ENCODE assay signal across 15 mouse cellular contexts in the genomic region with DNA sequence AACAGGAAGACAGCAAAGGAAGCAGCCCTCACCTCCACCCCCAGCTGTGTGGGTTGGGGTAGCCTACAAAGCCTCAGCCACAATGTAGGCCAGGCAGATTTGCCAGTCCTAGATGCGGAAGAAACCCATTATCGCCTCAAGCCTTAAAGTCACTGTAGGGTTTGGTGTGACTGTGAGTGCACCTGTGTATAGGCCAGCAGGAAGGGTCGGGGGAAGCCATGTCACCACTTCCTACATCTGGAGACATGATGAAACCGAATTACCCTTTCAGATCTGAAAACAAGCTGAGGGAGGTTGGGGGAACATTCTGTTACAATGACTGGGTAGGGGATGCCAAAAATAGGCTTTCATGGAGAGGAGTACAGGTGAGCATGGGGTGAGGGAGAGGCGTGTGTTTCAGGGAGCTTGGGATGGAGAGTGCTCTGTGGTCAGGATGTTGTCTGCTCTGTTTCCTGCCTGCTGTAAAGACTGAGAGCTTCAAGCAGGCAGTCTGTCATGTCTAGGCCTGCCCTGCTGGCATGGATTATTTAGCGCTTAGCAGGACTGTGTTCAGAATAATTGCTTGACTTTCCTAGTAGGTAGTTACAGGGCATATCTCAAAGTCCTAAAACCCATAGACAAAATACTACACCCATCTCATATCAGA.
DNase-seq lines count a peak whose midpoint lies in the region; ATAC-seq and TF ChIP-seq lines count a peak whose summit lies in the region.
"Had no signal": no experiment of that assay in that cellular context is flagged by ENCODE, and none has a peak within 500 bp of the region (broad histone marks: within the 10 kb centered on the region; RNA-seq: fewer than 3 reads in every experiment).

No protein-coding gene starts in this region.

- H3K36me3 ChIP-seq in heart, postnatal 0 days (replicated peaks; ENCODE audit: control insufficient read depth, insufficient read depth, low read length): no peaks in the 10 kb centered on the region
- no peaks in the 10 kb centered on the region for H3K36me3 ChIP-seq in embryonic facial prominence, embryonic 11.5 days (replicated peaks; ENCODE audit: control insufficient read depth, insufficient read depth, low read depth, low read length)
- no peaks in the 10 kb centered on the region for H3K36me3 ChIP-seq in forebrain, embryonic 14.5 days (ENCODE audit: control insufficient read depth, insufficient read depth, low read length)
- H3K36me3 ChIP-seq: liver, embryonic 12.5 days; midbrain, embryonic 10.5 days had no signal

- intact Hi-C loops in heart, postnatal 14 days (cut with DNase I): no loop called here

- no peak for TF ChIP-seq CTCF in heart, postnatal 0 days (IDR thresholded peaks at IDR 0.05; ENCODE audit: low read depth)

- no peak for ATAC-seq in heart, postnatal 0 days (ENCODE audit: insufficient read depth, low read depth)
- ATAC-seq in CD4-positive, CD25-positive, alpha-beta regulatory T cell, adult 4 months: peak; percentile 84
- ATAC-seq in embryonic facial prominence, embryonic 11.5 days (replicated peaks; ENCODE audit: insufficient number of reproducible peaks, low FRiP score, low TSS enrichment, low read depth): 0 out of 2 replicates have a peak, but pooled peaks have one; percentile 29
- ATAC-seq in forebrain, embryonic 14.5 days: no peak
- ATAC-seq: intestine, postnatal 0 days; liver, embryonic 12.5 days; lung, postnatal 0 days had no signal

- no peak overlapping the region for H3K4me3 ChIP-seq in heart, postnatal 0 days (ENCODE audit: low read depth, low read length)
- no peak overlapping the region for H3K4me3 ChIP-seq in embryonic facial prominence, embryonic 11.5 days (ENCODE audit: low read depth, low read length)
- H3K4me3 ChIP-seq in forebrain, embryonic 14.5 days (ENCODE audit: low read depth, low read length): no peak overlapping the region
- H3K4me3 ChIP-seq: liver, embryonic 12.5 days; midbrain, embryonic 10.5 days had no signal

- TF ChIP-seq EP300 in heart, postnatal 0 days (IDR thresholded peaks at IDR 0.05; ENCODE audit: low read depth): no peak

- H3K4me1 ChIP-seq in heart, postnatal 0 days (ENCODE audit: control insufficient read depth, insufficient read depth): no peaks in the 10 kb centered on the region
- H3K4me1 ChIP-seq in embryonic facial prominence, embryonic 11.5 days (ENCODE audit: control insufficient read depth, insufficient read depth, low read length): no peaks in the 10 kb centered on the region
- H3K4me1 ChIP-seq in forebrain, embryonic 14.5 days (ENCODE audit: control insufficient read depth, insufficient read depth, low read length): no peaks in the 10 kb centered on the region
- H3K4me1 ChIP-seq: liver, embryonic 12.5 days; midbrain, embryonic 10.5 days had no signal

- no peaks in the 10 kb centered on the region for H3K27me3 ChIP-seq in heart, postnatal 0 days (ENCODE audit: control insufficient read depth, insufficient read depth, low read length)
- H3K27me3 ChIP-seq in embryonic facial prominence, embryonic 11.5 days (ENCODE audit: control insufficient read depth, insufficient read depth, low read length): no peaks in the 10 kb centered on the region
- no peaks in the 10 kb centered on the region for H3K27me3 ChIP-seq in forebrain, embryonic 14.5 days (replicated peaks; ENCODE audit: control insufficient read depth, insufficient read depth, low read length)
- H3K27me3 ChIP-seq: liver, embryonic 12.5 days had no signal

- WGBS in heart, postnatal 0 days: 66% methylated on average over 6 of the region's 6 CpGs
- 71% methylated on average over 6 of the region's 6 CpGs for WGBS in embryonic facial prominence, embryonic 11.5 days
- WGBS in forebrain, embryonic 14.5 days: 85% methylated on average over 6 of the region's 6 CpGs

- H3K9me3 ChIP-seq in heart, postnatal 0 days (replicated peaks; ENCODE audit: control insufficient read depth, low read length): no peaks in the 10 kb centered on the region
- no peaks in the 10 kb centered on the region for H3K9me3 ChIP-seq in embryonic facial prominence, embryonic 11.5 days (replicated peaks; ENCODE audit: control insufficient read depth, low read length)
- no peaks in the 10 kb centered on the region for H3K9me3 ChIP-seq in forebrain, embryonic 14.5 days (replicated peaks; ENCODE audit: control insufficient read depth, low read length)
- H3K9me3 ChIP-seq: liver, embryonic 12.5 days; midbrain, embryonic 10.5 days had no signal

- no peak for DNase-seq in heart, postnatal 0 days (ENCODE audit: low spot score)
- DNase-seq in heart, postnatal 14 days: no peak
- DNase-seq in embryonic facial prominence, embryonic 11.5 days (ENCODE audit: low spot score): peak; percentile 13
- DNase-seq in thymus, postnatal 0 days (ENCODE audit: low spot score): peak; percentile 91
- DNase-seq in testis, postnatal 14 days (ENCODE audit: low spot score): no peak
- no peak for DNase-seq in layer of hippocampus, postnatal 36 days
- DNase-seq in forebrain, embryonic 14.5 days (ENCODE audit: low spot score): no peak
- DNase-seq: adrenal gland, postnatal 25 days; heart, adult 18-20 months; heart, postnatal 36 days had no signal

- H3K9ac ChIP-seq in heart, postnatal 0 days (replicated peaks; ENCODE audit: low read depth, low read length): no peak overlapping the region
- H3K9ac ChIP-seq in embryonic facial prominence, embryonic 11.5 days (replicated peaks; ENCODE audit: low read length): no peak overlapping the region
- H3K9ac ChIP-seq in forebrain, embryonic 14.5 days (ENCODE audit: low read length): no peak overlapping the region
- H3K9ac ChIP-seq: liver, embryonic 12.5 days had no signal

- peak overlapping the region; percentile 46; the same call in 1 of the 2 replicates for H3K27ac ChIP-seq in heart, postnatal 0 days (ENCODE audit: low read depth)
- H3K27ac ChIP-seq in embryonic facial prominence, embryonic 11.5 days (replicated peaks; ENCODE audit: low read depth, low read length): no peak overlapping the region
- no peak overlapping the region for H3K27ac ChIP-seq in forebrain, embryonic 14.5 days (ENCODE audit: low read depth, low read length)
- H3K27ac ChIP-seq: liver, embryonic 12.5 days; midbrain, embryonic 10.5 days had no signal

- H3K4me2 ChIP-seq in heart, postnatal 0 days (ENCODE audit: low read depth, low read length): no peak overlapping the region
- H3K4me2 ChIP-seq in embryonic facial prominence, embryonic 11.5 days (ENCODE audit: low read depth, low read length): no peak overlapping the region
- no peak overlapping the region for H3K4me2 ChIP-seq in forebrain, embryonic 14.5 days (ENCODE audit: low read length)
- H3K4me2 ChIP-seq: liver, embryonic 12.5 days had no signal

Comparison
In these comparisons a context has a peak if more than half of its experiments do, and no peak if none do; other contexts are left out.
1. ATAC-seq: peak in CD4-positive, CD25-positive, alpha-beta regulatory T cell, adult 4 months (single experiment) and embryonic facial prominence, embryonic 11.5 days (single experiment); none in heart, postnatal 0 days (single experiment) and forebrain, embryonic 14.5 days (single experiment).
2. DNase-seq: peak in embryonic facial prominence, embryonic 11.5 days (single experiment) and thymus, postnatal 0 days (single experiment); none in heart, postnatal 0 days (single experiment), heart, postnatal 14 days (0 of 2), testis, postnatal 14 days (single experiment), layer of hippocampus, postnatal 36 days (0 of 2) and forebrain, embryonic 14.5 days (single experiment).